Mouse (Mus musculus) embryonic fibroblast, embryonic 13.5 days (primary cell): ENCODE measurements around the gene Lhx8.

Experiments
- CTCF ChIP-seq: IDR thresholded peaks from 2 replicates; pipeline ENCODE4 v1.5.1; 2011; ENCODE audit warnings: mild to moderate bottlenecking, control low read depth, low read length, moderate library complexity, borderline replicate concordance; ENCODE audit not compliant: insufficient read depth
- POLR2A ChIP-seq: IDR thresholded peaks from 2 replicates; pipeline ENCODE4 v1.6.1; 2011; ENCODE audit warnings: low read depth, mild to moderate bottlenecking, control low read depth, low read length, moderate library complexity

GRCm38 (mm10) chr3:154297499-154297898 lies 33.0 kb downstream of the Lhx8 start:
- TF ChIP-seq POLR2A: no peak
- no peak for TF ChIP-seq CTCF
